Mouse (Mus musculus) layer of hippocampus, postnatal 10 days (tissue): ENCODE results near the gene Palld. TPM values are rescaled to one million over a fixed set of nuclear protein-coding genes. Genes with fewer than 3 reads are reported as not detected.

ENCODE experiments used
- DNase-seq, 2 experiments: peaks; one replicate each; pipeline ENCODE4 v3.0.0; 2021; ENCODE audit warnings: low spot score in 2 of 2
- total RNA-seq, 2 experiments: library from RNA; stranded (reverse); gene quantifications; 2 replicates each; pipeline ENCODE4 v1.2.3; 2021

The Palld gene
- total RNA-seq, 2 experiments from 2014 or later, result 9.5 to 9.9 TPM

DNA sequence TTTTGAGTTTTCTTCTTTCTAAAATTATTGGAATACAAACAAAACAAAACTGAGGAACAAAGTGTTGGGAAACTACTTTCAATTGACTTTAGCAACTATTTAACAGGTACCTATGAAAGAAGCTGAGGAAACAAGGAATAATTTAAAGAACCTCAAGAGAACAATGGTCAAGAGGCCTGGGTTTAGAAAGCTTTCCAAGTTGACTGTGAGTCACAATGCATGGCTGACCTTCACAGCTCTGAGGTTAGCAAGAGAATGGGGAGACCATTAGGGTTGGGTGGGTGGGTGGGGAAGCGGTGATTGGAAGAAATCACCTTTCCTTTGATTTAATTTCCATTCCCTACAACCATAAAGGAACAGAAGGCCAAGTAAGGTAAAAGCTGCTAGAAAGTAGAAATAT lies 35.6 kb downstream of the Palld start:
- DNase-seq, result no peak

DNA sequence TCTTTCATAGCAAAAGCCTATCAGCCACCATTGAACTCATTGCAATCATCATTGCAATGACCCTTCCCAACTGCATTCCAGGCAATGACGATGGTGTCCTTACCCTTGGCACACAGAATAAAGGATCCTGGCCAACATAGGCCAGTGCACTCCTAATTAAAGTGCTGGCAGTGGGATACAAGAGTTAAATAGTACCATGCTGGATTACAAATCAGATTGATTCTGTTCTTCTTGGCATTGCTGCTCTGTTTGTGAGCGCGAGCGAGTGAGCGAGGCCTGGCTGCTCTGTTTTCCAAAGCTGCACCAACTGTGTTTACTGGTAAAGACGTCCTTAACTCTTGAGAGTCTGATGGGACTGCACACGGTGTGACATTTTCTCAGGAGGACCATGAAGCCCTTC lies 37.1 kb downstream of the Palld start:
- peak in 1 of 2 experiments; percentile 14 for DNase-seq

DNA sequence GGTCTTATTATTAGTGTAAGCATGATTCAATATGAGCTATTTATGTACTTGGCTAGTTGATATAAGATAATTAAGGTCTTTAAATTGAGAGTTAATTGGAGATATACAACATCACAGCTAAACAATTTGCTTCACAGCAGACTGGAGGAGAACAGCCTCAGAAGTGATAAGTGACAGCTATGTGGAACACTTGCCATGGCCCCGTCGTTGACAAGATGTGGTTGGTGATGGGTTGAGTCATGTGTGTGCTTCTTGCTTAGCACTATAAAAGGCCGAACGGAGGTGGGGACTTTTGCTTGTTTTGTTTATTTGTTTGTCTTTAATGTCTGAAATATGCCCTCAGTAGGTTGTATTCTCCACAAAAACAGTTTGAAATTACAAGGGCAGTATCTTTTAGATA lies 51.2 kb downstream of the Palld start:
- DNase-seq, result no peak

GRCm38 (mm10) chr8:61848581-61849162 lies 53.8 kb downstream of the Palld start:
- DNase-seq, result no peak

- DNase-seq, result no peak
Observed at GRCm38 (mm10) chr8:61847494-61847893, 55.0 kb downstream of the Palld start.

- DNase-seq, result no peak
Observed at GRCm38 (mm10) chr8:61844992-61845391, 57.5 kb downstream of the Palld start.

DNA sequence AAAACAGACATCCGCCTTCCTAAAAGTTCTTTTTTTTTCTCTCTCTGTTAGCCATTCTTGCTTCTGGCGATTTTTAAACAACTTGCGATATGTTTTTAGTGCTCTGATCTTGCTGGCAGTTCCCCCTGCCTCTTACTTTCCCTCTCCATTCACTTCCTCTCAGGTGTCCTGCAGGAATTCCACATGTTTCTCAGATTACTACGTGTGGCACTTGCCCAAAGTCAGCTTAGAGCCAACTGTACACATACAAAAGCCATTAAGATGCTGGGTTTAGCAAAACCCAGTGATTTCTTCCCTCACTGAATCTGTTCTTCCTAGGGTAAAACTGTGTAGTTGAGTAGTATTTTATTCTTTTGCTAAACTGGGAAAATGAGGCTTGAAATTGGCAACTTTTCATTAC lies 57.9 kb downstream of the Palld start:
- no peak for DNase-seq

DNA sequence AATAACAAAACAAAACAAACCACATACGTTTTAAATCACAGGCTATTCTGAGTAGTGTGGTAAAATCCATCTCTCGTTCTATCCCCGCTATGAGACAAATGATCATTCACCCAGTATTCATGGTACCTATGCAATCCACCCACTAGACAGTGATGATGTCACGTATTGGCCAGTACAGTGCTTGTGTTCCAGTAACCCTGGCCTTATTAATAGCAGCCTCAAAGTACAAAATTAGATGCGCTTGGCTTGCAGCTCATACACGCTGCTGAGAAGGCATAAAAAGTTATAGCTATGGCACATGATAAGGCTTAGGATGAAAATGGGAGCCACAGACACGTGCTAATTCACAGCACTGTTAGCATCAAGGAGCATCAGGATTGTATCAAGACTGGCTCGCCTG lies 58.7 kb downstream of the Palld start:
- DNase-seq, result no peak

DNA sequence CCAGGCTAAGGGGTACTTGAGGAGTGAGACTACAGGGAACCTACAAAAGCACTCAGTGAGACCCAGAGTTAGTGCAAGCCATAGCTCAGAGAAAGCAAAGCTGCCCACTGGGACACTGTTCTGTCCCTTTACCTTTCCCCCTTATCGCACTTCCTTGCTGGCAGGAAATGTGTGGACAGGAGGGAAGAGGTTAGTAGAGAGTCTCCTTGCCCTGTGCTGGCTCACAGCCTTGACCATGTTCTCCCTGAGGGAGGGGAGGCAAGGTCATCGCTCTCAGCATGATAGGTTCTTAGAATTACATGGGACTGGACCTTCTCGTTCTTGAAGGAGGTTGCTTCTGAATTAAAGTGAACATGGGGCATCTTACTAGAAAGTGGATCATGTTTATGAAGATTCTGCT lies 69.3 kb downstream of the Palld start:
- no peak for DNase-seq

GRCm38 (mm10) chr8:61831944-61832343 lies 70.5 kb downstream of the Palld start:
- DNase-seq, result no peak

GRCm38 (mm10) chr8:61830821-61831220 lies 71.7 kb downstream of the Palld start:
- no peak for DNase-seq

DNA sequence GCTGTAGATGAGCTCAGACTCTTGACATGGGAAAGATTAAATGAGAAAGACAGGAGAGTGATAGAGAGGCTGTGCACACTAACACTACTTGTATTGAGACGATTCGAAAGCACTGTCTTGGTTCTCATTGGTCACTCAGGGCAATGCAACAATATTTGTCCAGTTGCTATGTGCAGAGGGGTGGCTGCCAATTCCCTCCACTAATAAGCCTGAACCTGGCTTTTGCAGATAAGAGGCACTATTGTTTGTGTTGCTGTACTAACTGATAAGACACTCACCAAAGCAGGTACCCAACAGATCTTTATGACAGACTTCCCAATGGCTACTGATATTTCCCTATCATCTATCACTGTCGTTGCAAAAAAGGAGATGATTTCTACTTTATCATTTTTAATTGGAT lies 77.9 kb downstream of the Palld start:
- DNase-seq, result no peak

DNA sequence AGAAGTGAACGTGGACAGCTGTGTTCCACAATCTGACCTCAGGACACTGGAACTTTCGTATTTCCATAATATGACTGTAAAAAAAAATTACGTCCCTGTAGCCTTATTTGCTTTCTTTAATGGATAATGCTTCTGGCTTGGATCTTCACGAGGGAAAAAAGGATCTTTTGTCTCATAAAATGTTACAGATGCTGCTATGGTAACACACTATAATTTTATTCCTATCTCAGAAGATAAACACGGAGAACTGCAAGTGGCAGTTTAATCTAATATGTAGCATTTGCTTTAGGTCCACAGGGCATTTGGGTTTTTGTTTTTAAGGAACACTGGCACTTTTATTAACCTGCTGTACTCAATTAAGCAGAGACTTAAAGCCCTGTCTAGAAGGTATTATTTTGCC lies 79.3 kb downstream of the Palld start:
- DNase-seq, result no peak

GRCm38 (mm10) chr8:61803764-61804163 lies 98.7 kb downstream of the Palld start:
- no peak for DNase-seq

DNA sequence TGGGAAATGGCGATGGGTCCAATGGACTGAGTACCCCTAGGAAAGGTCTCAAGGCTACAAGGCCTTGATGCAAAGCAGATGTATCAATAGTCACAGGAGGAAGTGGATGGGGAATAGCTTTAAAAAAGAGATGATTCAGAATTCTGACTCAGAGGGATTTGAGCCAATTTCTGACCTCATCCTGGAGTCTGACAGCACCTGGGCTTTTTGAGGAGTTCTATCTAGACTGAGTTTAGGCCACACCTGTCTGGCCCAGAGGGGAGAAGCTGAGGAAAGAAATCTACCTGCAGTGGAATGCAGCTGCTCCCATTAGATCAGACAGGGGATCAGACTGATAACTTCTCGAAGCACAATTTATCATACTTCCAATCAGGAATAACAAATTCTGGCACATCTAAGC lies 99.7 kb downstream of the Palld start:
- no peak for DNase-seq

- no peak for DNase-seq
Observed at GRCm38 (mm10) chr8:61797391-61797947, 105.0 kb downstream of the Palld start.

DNA sequence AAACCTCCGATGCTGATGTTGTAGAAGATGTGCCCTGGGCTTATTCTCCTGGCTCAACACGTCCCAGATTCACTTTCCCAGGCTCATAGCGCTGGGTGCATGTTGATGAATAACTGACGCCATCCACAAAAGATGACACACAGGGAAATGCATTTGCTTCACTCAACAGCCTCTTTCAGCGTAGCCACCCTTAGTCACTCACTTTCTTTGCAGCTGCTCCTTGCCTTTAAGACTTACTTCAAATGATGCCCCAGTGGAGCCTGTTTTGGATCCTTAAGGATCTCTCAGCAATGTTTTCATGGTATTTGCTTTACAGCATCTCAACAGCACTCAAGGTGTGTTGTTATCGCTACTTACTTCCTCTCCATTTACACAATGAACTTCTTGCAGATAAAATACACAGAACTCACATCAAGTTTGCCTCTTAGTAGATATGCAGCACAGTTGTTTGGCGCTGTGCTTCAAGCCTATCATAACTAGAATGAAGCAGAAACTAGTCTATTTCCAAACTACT lies 105.9 kb downstream of the Palld start:
- no peak for DNase-seq

GRCm38 (mm10) chr8:61789946-61790345 lies 112.5 kb downstream of the Palld start:
- DNase-seq, result no peak

- no peak for DNase-seq
Observed at GRCm38 (mm10) chr8:61789289-61789688, 113.2 kb downstream of the Palld start.

- no peak for DNase-seq
Observed at GRCm38 (mm10) chr8:61782931-61783491, 119.5 kb downstream of the Palld start.

- DNase-seq, result no peak
Observed at GRCm38 (mm10) chr8:61780652-61781257, 121.7 kb downstream of the Palld start.

GRCm38 (mm10) chr8:61778194-61778593 lies 124.3 kb downstream of the Palld start:
- no peak for DNase-seq

DNA sequence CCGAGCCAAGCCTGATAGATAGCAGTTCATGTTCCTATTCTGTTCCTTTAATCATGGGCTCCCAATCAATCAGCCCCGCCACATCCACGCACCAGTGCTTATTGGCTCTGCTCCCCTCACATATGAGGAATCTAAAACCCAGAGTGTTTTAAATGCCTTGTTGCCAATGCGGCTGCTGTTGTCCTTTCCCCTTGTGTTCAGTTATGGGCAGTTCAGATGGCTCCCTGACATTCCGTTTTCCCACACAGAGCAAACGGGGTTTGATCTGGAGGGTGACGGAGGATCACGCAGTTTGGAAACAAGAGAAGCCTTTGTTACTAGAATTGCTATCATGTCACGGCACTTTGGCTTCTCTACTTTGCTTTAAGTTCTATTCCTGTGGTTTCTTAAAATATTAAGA lies 125.9 kb downstream of the Palld start:
- no peak for DNase-seq
